Mouse (Mus musculus) right cerebral cortex, postnatal 14 days (tissue): ENCODE data around the gene Pitpnb.

Source experiments
- DNase-seq: peaks from one replicate; pipeline ENCODE4 v3.0.0; 2022

Pitpnb gene

GRCm38 (mm10) chr5:111423616-111424015 lies 93.1 kb downstream of the Pitpnb start:
- DNase-seq, result no peak

DNA sequence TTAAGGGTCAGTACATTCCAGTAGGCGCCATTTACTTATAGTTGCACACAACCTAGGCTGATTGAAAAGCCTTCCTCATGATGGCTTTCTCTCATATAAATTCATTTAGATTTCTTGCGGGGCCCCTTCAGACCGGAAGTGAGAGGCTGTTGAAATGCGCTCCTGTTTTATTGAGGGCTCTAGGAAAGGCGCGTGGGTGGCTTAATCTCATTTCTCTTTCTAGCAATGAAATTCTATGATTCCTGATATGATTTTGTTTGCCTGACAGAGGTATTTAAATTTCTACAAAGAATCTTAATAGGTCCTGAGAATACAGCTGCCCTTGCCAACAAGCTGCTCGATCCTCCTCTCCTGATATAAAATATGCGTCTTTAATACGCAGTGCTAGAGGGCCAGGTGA lies 95.2 kb downstream of the Pitpnb start:
- DNase-seq, result no peak

- DNase-seq, result no peak
Observed at GRCm38 (mm10) chr5:111426249-111426648, 95.7 kb downstream of the Pitpnb start.

DNA sequence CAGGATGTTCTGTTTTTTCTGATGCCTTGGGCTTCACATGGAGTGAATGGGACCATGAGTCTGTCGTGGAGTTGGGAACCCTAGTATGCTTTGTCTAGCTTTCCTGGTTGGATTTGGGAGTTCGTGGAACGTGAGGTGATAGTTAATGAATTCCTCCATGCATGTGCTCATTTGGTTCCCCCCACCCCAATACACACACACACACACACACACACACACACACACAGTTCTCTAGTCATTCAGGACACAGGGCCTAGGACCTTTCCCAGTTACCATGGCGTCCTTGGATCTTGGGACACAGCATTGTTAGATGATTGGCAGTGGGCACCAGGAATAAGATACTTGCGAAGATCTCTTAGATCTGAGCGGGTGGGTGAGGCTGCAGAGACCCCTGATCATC lies 98.3 kb downstream of the Pitpnb start:
- DNase-seq, result no peak

GRCm38 (mm10) chr5:111429726-111430125 lies 99.2 kb downstream of the Pitpnb start:
- DNase-seq, result no peak

GRCm38 (mm10) chr5:111431007-111431730 lies 100.6 kb downstream of the Pitpnb start:
- no peak for DNase-seq

DNA sequence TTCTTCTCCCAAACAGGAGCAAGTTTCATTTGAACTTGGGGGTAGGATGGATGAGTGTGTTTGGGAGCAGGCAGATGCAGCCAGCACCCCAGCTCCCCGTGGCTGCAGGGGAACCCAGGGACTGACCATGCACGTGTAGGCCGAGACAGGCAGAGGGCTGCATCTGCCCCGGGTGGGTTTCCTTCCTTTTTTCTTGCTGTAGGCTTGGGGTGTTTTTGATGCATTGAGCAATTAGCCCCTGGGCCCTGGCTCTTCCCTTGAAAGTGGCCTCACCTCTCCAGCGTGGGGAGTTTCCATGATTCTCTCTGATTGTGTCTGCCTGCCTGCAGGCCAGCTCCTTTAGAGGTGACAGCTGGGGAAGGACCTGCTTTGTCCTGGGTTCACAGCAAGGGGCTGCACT lies 102.3 kb downstream of the Pitpnb start:
- no peak for DNase-seq

DNA sequence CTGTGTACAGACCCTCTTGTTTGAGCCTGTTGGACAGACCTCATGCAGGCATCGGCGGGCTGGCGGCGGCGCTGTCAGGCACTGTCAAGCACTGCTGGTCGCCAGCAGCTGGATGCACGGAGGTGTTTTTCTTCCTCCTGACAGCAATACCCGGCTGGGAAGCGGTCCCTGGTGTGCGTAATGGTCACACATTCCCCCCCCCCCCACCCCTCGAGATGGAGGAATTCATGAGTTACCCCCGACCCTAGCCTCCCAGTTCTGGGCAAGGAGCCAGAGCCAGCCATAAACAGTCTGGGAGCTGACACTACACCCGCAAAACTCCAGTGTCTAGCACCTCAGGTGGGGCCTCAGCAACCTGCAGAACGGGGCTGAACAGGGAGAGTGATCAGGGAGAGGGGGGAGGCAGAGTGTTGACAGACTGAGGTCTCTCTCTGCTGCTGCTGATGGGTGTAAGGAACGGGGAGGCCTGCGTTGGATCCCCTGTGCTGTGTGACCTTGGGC lies 103.8 kb downstream of the Pitpnb start:
- DNase-seq, result no peak

GRCm38 (mm10) chr5:111436260-111436659 lies 105.7 kb downstream of the Pitpnb start:
- no peak for DNase-seq

- DNase-seq, result no peak
Observed at GRCm38 (mm10) chr5:111437205-111437604, 106.6 kb downstream of the Pitpnb start.
